Mouse (Mus musculus) forebrain, embryonic 11.5 days (tissue): ENCODE data around the gene Atxn7. TPM values are rescaled to one million over a fixed set of nuclear protein-coding genes. Genes with fewer than 3 reads are reported as not detected.

Source experiments
- ATAC-seq: fragments of 200-750 bp; cut with Nextera tagmentation; replicated peaks from 2 replicates; pipeline ENCODE4 v1.8.0; 2017; ENCODE audit warnings: moderate TSS enrichment; ENCODE audit not compliant: low FRiP score
- DNase-seq: peaks from one replicate; pipeline ENCODE4 v3.0.0-alpha.2; 2017; ENCODE audit warnings: low spot score
- H3K27ac ChIP-seq: fragments of 300-500 bp; sonication (generic); 2 replicates; pipeline ENCODE4 v1.5.1; 2014; ENCODE audit warnings: low read depth, low read length
- H3K27me3 ChIP-seq: fragments of 300-500 bp; sonication (generic); 2 replicates; pipeline ENCODE4 v1.6.1; 2014; ENCODE audit warnings: mild to moderate bottlenecking, low read length, mixed read lengths; ENCODE audit not compliant: control insufficient read depth, insufficient read depth
- H3K36me3 ChIP-seq: fragments of 300-500 bp; sonication (generic); 2 replicates; pipeline ENCODE4 v1.6.1; 2014; ENCODE audit warnings: mild to moderate bottlenecking, low read length, moderate library complexity, mixed read lengths; ENCODE audit not compliant: control insufficient read depth, insufficient read depth
- H3K4me1 ChIP-seq: fragments of 300-500 bp; sonication (generic); replicated peaks from 2 replicates; pipeline ENCODE4 v1.6.1; 2014; ENCODE audit warnings: low read length, mixed read lengths; ENCODE audit not compliant: control insufficient read depth, insufficient read depth
- H3K4me2 ChIP-seq: fragments of 300-500 bp; sonication (generic); 2 replicates; pipeline ENCODE4 v1.6.1; 2014; ENCODE audit warnings: low read depth, mild to moderate bottlenecking, low read length, moderate library complexity, mixed read lengths; ENCODE audit not compliant: severe bottlenecking
- H3K4me3 ChIP-seq: fragments of 300-500 bp; sonication (generic); 2 replicates; pipeline ENCODE4 v1.5.1; 2014; ENCODE audit warnings: low read depth, low read length
- H3K9ac ChIP-seq: fragments of 300-500 bp; sonication (generic); 2 replicates; pipeline ENCODE4 v1.6.1; 2014; ENCODE audit warnings: low read length
- H3K9me3 ChIP-seq: fragments of 300-500 bp; sonication (generic); 2 replicates; pipeline ENCODE4 v1.6.1; 2016; ENCODE audit warnings: low read length, mixed read lengths; ENCODE audit not compliant: control insufficient read depth
- whole genome bisulfite sequencing: fragments of 180-500 bp; shearing (Covaris S2); extraction: QIAGEN DNeasy Blood & Tissue Kit; methylation state at CpG from one replicate; pipeline ENCODE4 v1.1.7; 2014; 5-methylcytosine and 5-hydroxymethylcytosine counted together
- polyA plus RNA-seq: library from polyadenylated mRNA; unstranded; fragments of >200 nt; fragmentation: Nextera tagmentation; extraction: Ambion mirVana; gene quantifications from 2 replicates; pipeline ENCODE4 v1.2.1, GENCODE M21; 2014

The Atxn7 gene
- polyA plus RNA-seq, 1 experiment from 2014 or later: 10.4 TPM

GRCm38 (mm10) chr14:13970513-13970912 lies 9.3 kb downstream of the Atxn7 start:
- H3K4me1 ChIP-seq: no peaks in the 10 kb centered on the region
- ATAC-seq: no peak
- H3K9me3 ChIP-seq: no peaks in the 10 kb centered on the region
- H3K4me3 ChIP-seq: no peak overlapping the region
- no peak overlapping the region for H3K4me2 ChIP-seq
- H3K9ac ChIP-seq: no peak overlapping the region
- no peak for DNase-seq
- H3K27ac ChIP-seq: no peak overlapping the region
- H3K27me3 ChIP-seq: no peaks in the 10 kb centered on the region
- no peaks in the 10 kb centered on the region for H3K36me3 ChIP-seq
- WGBS: 76% methylated on average over 3 of the region's 3 CpGs

DNA sequence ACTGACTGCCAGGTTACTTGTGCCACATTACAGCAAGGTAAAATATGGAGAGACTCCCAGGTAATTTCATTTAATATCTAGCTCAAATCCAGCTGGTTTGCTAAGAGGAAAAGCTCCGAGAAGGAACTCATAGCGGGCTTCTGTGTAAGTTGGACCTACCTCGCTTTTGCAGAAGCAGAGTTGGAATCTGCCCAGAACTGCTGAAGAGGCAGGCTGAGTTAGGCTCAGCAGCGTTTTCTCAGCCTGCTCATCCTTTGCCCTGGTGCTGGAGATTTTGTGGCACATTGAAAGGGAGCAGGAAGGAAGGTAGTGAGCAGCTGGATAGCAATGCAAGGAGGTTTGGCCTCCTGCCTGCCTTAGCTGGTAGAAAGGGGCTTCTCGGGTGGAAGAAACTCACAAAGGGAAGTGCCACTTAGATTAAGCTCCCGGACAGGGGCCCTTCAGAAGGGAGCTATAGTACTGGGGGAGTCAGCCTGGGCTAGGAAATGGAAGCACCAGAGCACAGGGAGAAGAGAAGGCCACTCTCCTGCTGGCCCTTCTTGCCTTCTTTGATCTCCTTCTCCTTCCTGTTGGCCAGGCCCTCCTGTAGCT lies 10.5 kb downstream of the Atxn7 start:
- H3K27ac ChIP-seq: no peak overlapping the region
- H3K9me3 ChIP-seq: no peaks in the 10 kb centered on the region
- H3K9ac ChIP-seq: no peak overlapping the region
- H3K4me3 ChIP-seq: no peak overlapping the region
- H3K4me2 ChIP-seq: no peak overlapping the region
- ATAC-seq (no peak), DNase-seq (no peak)
- no peaks in the 10 kb centered on the region for H3K4me1 ChIP-seq
- no peaks in the 10 kb centered on the region for H3K27me3 ChIP-seq
- no peaks in the 10 kb centered on the region for H3K36me3 ChIP-seq
- WGBS: 53% methylated on average over 6 of the region's 6 CpGs

DNA sequence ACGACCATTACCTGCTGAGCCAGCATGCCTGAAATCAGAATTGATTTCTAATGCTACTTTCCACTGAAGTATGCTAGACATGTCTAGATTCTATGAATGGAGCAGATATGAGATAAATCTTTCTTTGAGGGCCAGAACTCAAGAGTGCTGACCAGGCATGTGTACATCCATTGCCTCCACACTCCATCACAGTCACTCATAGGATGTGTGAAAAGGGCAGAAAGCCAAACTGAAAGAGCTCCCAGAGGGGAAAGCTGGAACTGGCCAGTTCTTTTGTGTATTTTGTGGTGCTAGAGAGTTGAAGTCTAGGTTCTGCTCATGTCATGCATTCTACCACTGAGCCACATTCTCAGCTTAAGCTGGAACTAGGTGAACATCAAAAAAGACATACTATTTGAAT lies 16.3 kb downstream of the Atxn7 start:
- H3K27me3 ChIP-seq: no peaks in the 10 kb centered on the region
- ATAC-seq: no peak
- no peaks in the 10 kb centered on the region for H3K4me1 ChIP-seq
- no peaks in the 10 kb centered on the region for H3K9me3 ChIP-seq
- no peaks in the 10 kb centered on the region for H3K36me3 ChIP-seq
- WGBS: 84% methylated on average over 1 of the region's 1 CpGs
- H3K4me3 ChIP-seq: no peak overlapping the region
- no peak for DNase-seq
- H3K27ac ChIP-seq: no peak overlapping the region
- H3K9ac ChIP-seq: no peak overlapping the region
- H3K4me2 ChIP-seq: no peak overlapping the region

- ATAC-seq (no peak), DNase-seq (no peak)
- no peaks in the 10 kb centered on the region for H3K27me3 ChIP-seq
- H3K4me3 ChIP-seq: no peak overlapping the region
- no peak overlapping the region for H3K27ac ChIP-seq
- 46% methylated on average over 2 of the region's 2 CpGs for WGBS
- no peaks in the 10 kb centered on the region for H3K9me3 ChIP-seq
- H3K4me2 ChIP-seq: no peak overlapping the region
- no peaks in the 10 kb centered on the region for H3K4me1 ChIP-seq
- no peaks in the 10 kb centered on the region for H3K36me3 ChIP-seq
- H3K9ac ChIP-seq: no peak overlapping the region
Measured at GRCm38 (mm10) chr14:13981286-13981685, 20.0 kb downstream of the Atxn7 start.

DNA sequence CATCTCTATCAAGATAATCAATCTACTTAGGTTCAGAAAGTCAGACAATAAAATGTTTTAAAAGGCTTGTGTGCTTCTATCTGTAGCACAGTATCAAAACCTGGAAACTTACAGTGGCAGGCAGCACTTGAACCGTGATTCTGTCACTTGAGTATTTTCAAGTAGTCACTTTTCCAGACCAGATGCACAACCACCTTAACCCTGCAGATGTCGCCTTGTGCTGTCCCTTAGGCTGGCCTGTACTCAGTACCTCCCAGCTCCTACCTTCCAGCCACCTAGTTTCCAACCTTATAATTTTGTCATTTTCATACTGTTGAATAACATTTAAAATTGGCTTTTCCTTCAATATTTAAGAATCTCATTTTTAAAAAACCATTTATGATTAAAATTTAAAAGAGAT lies 20.9 kb downstream of the Atxn7 start:
- no peaks in the 10 kb centered on the region for H3K27me3 ChIP-seq
- H3K4me2 ChIP-seq: no peak overlapping the region
- H3K9me3 ChIP-seq: no peaks in the 10 kb centered on the region
- no peak overlapping the region for H3K4me3 ChIP-seq
- no peaks in the 10 kb centered on the region for H3K4me1 ChIP-seq
- DNase-seq (no peak), ATAC-seq (no peak)
- no peak overlapping the region for H3K27ac ChIP-seq
- H3K36me3 ChIP-seq: no peaks in the 10 kb centered on the region
- no peak overlapping the region for H3K9ac ChIP-seq
- WGBS: 40% methylated on average over 2 of the region's 2 CpGs

DNA sequence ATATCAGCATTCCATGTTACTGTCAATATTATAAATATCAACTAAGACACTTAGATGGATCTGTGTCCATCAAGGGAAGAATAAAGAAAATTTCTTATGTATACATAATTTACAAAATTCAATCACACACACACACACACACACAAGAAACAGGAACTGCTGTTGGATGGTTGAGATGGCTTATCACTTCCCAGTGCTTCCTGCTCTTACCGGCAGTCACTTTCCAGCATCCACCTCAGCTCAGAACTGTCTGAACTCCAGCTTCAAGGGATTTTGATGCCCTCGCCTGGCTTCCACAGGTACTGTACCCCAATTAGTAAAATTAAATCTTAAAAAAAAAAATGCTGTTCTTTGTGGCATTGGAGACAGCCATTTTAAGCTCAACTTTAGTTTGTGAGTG lies 27.2 kb downstream of the Atxn7 start:
- H3K4me3 ChIP-seq: no peak overlapping the region
- ATAC-seq (no peak), DNase-seq (no peak)
- H3K9me3 ChIP-seq: no peaks in the 10 kb centered on the region
- H3K4me1 ChIP-seq: no peaks in the 10 kb centered on the region
- H3K27ac ChIP-seq: no peak overlapping the region
- H3K4me2 ChIP-seq: no peak overlapping the region
- WGBS: 70% methylated on average over 2 of the region's 2 CpGs
- no peak overlapping the region for H3K9ac ChIP-seq
- no peaks in the 10 kb centered on the region for H3K36me3 ChIP-seq
- no peaks in the 10 kb centered on the region for H3K27me3 ChIP-seq

- H3K27ac ChIP-seq: no peak overlapping the region
- DNase-seq: no peak
- H3K9me3 ChIP-seq: no peaks in the 10 kb centered on the region
- no peaks in the 10 kb centered on the region for H3K36me3 ChIP-seq
- no peak overlapping the region for H3K9ac ChIP-seq
- ATAC-seq: no peak
- no peak overlapping the region for H3K4me3 ChIP-seq
- WGBS: 96% methylated on average over 3 of the region's 3 CpGs
- H3K4me1 ChIP-seq: no peaks in the 10 kb centered on the region
- H3K27me3 ChIP-seq: no peaks in the 10 kb centered on the region
- H3K4me2 ChIP-seq: no peak overlapping the region
Measured at GRCm38 (mm10) chr14:13990741-13991140, 29.5 kb downstream of the Atxn7 start.

- H3K9ac ChIP-seq: no peak overlapping the region
- H3K4me2 ChIP-seq: no peak overlapping the region
- no peaks in the 10 kb centered on the region for H3K4me1 ChIP-seq
- no peaks in the 10 kb centered on the region for H3K27me3 ChIP-seq
- no peaks in the 10 kb centered on the region for H3K9me3 ChIP-seq
- no peaks in the 10 kb centered on the region for H3K36me3 ChIP-seq
- no peak overlapping the region for H3K4me3 ChIP-seq
- no peak overlapping the region for H3K27ac ChIP-seq
- DNase-seq (no peak), ATAC-seq (no peak)
- 83% methylated on average over 9 of the region's 9 CpGs for WGBS
Measured at GRCm38 (mm10) chr14:13995206-13996097, 34.2 kb downstream of the Atxn7 start.

DNA sequence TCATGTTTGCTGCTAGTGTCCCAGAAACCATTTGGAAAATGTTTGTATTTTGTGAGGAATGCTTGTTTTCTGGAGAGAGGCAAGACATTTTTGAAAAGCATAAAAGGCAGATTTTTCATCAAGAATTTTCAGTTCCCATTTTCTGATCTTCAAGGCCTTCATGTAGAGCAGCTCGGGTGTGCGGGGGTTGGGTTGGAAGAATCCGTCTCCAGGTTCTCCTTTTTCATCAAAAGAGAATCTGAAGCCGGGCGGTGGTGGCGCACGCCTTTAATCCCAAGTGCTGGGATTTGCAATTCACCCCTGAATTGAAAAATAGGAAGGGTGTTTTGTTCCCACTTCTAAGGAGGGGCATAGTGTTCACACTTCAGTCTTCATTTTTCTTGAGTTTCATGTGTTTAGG lies 41.5 kb downstream of the Atxn7 start:
- no peaks in the 10 kb centered on the region for H3K27me3 ChIP-seq
- ATAC-seq (no peak), DNase-seq (no peak)
- no peaks in the 10 kb centered on the region for H3K9me3 ChIP-seq
- WGBS: 91% methylated on average over 7 of the region's 7 CpGs
- no peak overlapping the region for H3K4me2 ChIP-seq
- H3K9ac ChIP-seq: no peak overlapping the region
- no peak overlapping the region for H3K4me3 ChIP-seq
- no peaks in the 10 kb centered on the region for H3K4me1 ChIP-seq
- H3K27ac ChIP-seq: no peak overlapping the region
- H3K36me3 ChIP-seq: no peaks in the 10 kb centered on the region
